Mouse (Mus musculus) natural killer cell, adult 2 months (primary cell): Measurements from ENCODE around the gene 1700113H08Rik.

Source experiments
- DNase-seq, 2 experiments: peaks; one replicate each; pipeline ENCODE4 v3.0.0; 2022; ENCODE audit warnings: low spot score in 2 of 2

The 1700113H08Rik gene

DNA sequence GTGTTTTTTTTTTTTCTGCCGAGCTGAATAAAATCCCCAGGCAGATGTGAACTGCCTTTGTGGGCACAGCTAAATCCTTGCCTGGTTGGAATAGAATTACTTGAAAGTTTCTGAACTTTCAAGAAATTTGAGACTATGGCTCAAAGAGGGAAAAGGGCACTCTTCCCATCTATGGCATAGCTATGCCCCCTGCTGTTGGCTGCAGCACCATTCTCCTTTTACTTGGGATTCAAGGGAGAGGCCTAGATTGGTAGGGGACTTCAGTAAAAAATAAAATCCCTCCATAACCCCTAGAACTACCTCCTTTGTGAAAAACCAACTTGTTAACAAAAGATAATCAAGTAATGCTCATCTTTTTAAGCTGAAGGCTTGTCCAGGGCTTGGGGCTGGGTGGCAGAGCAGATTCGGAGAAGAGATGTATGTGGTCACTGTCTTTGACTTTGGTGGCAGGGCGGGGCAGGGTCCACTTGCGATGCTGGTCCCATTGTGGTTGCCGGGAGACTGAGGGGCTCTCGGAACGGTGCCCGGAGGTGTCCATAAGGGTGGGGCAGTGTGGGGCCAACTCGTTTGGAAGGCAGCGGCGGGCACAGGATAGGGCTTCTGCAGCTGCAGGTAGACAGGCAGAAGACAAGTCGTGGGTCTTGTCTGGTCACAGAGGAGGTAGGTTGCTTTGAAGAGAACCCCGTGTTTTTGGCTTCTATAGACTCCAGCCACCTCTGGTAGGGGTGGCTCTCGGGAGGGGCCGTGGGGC is at the start of gene 1700113H08Rik:
Gene 1700113H08Rik (plus strand): TSS at position 546 of the 751 bp plus-strand sequence.
- no peak for DNase-seq

DNA sequence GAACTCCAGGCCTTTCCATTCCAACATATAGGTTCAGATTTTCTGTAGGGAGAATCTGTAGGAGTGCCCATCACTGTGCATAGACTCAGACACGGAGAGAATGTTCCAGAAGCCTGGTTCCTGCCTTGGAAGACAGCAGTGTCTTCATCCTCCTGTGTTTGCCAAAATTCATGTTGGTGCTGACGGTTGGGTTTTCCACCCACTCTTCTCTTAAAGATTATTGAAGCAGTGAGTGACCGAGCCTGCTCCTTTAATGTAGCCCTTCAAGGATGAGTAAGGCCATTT is 49.7 kb upstream of the 1700113H08Rik start:
- DNase-seq: no peak

DNA sequence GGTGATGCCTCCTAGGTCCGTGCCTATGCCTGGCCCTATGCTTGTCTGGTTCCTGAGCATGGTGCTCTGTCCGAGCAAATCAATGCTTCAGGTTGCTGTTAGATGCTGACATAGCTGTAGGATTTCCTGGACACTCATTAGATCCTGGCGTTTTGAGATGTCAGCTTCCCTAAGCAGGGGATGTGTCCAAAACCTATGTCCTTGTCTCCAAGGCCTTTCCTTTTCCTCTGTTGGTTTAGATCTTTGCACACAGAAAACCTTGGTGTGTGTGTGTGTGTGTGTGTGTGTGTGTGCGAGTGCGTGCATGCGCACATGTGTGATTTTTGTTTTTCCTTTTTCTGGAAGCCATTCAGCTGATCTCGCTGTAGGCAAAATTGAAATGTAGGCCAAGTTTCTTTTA is 45.8 kb upstream of the 1700113H08Rik start:
- DNase-seq: no peak

DNA sequence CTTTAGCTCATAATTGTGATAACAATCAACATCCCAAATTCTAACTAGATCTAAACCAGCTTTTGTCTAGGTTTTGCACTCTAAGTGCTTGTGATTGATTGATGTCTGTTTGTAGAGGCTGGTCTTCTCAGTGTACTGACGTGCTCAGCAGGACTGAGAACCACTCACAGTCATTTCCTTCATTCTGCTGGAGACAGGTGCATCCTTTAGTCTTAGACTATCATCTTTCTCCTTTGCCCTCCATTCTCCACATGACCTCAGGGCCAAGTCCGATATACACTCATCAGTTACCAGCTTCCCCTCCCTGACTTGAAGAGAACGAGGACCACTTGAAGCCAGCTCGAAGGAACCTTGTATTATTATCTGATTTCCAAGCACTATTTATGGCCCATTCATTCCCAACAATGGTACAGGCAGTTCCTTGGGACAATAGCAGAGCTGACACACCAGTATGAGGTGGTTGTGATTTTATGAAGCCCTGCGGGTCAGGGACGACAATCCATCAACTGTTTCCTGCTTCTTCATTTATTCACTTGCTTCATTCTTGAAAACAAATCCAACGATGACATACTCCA is 43.4 kb upstream of the 1700113H08Rik start:
- DNase-seq: no peak

DNA sequence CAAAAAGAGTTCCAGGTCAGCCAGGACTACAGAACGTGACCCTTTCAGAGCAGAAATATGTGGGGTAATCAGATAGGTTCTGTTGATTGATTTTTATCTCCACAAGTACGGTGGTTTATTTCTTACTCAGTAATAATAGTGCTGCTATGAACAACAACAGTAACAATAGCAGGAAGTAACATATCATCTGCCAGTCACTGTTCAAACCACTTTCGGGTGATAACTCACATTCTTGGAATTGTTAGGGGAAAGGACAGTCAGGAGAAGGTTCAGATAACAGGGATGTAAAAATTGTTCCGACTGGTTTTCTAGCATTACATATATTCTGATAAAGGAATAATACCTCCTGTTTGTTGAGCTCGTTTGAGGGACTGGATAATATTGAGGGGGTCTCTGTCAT is 42.4 kb upstream of the 1700113H08Rik start:
- DNase-seq: no peak

DNA sequence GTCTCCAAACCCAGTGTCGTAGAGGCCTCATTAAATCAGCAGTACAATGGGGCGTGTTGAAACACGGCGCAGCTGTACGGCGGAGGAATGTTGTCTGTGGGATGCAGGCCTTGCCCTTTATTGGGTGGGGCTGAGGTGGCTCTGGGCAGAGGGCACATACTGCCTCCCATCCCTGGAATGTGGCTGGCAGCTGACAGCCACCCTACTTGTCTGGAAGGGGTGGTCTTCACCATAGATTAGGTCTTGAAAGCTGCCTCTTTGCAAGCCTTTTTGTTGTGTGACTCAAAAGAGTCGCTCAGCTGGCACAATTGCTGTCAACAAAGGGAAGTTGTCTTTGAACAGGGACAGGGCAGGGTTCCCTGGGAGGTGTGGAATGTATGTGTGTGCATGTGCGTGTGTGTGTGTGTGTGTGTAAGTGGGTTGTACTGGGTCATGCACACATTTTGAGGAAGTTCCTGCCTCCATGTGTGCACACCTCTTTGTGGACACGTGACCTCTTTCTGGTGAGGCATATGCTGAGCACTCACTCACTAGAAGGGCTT is 41.6 kb upstream of the 1700113H08Rik start:
- no peak for DNase-seq

DNA sequence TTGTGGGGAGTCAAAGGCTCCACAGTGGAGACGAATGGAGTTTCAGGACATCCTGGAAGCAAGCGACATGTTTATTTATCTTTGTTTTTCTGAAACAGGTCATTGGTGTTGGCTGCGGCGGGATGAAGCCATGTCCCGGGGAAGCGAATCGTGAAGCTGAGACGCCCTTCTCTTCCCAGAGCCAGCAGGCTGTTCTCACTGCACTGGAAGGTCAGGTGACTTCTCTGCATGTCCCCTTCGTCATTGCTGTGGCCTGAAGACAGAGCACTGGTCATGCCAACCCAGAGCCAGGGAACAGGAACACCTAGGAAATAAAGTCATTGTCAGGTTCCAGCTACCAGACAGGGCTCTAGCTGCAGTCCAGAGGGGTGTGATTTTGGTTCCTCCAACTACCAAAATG is 39.0 kb upstream of the 1700113H08Rik start:
- no peak for DNase-seq

- DNase-seq: peak in 1 of 2 experiments; percentile 21
Observed at GRCm38 (mm10) chr10:87020711-87021110, 37.1 kb upstream of the 1700113H08Rik start.

- peak; percentile 44 to 74 for DNase-seq
Observed at GRCm38 (mm10) chr10:87024884-87025283, 33.0 kb upstream of the 1700113H08Rik start.

DNA sequence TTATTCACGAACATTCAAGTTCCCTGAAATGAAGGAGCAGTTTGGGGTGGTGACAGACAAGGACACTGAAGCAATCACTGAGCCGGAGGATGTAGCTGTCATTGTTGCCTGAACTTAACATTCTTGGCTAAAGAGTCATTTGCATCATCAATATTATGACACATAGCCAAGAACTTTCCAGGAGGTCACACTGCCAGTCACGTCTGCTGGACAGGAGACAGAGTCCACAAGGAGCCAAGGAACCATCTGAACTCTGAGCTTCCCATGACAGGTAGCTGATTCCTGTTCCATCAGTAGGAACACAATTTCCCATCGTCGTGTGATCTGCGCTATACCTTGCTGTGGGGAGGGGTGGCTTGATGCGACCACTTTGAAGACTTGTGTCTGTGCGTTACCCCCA is 25.1 kb upstream of the 1700113H08Rik start:
- DNase-seq: no peak

- no peak for DNase-seq
Observed at GRCm38 (mm10) chr10:87035866-87036265, 22.0 kb upstream of the 1700113H08Rik start.

DNA sequence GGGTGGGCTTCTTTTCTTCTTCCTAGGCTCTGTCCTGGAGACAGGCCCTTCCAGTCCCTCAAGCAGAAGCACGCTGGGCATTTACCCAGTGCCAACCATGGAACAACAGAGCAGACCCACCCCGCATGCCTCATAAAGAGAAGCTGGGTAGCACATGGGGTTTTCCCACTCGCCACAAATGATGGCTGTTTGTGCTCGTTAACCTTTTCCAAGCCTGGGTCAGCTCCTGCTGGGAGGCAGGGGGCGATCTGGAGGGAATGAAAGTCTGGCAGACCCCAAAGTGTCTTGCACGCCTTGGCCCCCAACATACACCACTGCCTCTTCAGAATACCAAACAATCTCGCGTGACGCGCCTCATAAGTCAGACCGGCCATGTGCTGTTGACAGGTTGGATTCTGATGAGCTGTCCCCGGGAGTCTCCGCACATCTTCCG is 21.6 kb upstream of the 1700113H08Rik start:
- no peak for DNase-seq

DNA sequence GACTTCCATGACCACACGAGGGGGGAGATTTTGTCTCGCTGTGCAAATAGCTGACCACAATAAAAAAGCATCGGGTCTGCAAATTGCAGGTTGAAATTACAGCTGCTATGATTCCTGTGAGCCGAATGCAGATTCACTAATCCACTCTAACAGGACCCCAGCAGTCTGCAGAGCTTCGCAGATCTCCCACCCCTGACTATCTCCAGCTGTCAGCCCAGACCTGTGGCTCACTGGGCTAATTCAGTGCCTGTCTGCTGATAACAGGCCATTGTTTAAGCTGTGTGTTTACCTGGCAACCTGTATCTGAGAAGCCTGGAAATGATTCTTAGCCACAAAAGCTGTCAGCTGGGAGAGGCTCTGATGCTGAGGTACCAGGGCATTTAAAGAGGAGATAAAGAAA is 20.8 kb upstream of the 1700113H08Rik start:
- no peak for DNase-seq

DNA sequence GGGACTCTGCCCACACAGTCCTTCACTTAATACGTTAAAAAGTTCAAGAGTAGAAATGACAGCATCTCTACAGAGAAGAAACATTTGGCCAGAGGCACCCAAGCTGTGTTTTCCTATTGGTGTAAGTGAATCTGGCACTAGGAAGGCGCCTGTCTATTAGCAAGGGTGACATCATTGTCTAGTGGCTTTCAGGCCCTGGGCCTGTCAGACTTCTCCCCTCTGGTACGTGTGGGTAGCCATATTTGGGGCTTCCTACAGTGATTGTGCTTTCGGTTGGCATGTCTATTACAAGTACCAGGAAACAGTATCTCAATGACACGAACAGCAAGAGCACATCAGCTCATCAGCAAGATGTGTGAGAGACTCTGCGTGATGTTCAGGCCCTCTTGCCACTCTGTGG is 18.5 kb upstream of the 1700113H08Rik start:
- no peak for DNase-seq

DNA sequence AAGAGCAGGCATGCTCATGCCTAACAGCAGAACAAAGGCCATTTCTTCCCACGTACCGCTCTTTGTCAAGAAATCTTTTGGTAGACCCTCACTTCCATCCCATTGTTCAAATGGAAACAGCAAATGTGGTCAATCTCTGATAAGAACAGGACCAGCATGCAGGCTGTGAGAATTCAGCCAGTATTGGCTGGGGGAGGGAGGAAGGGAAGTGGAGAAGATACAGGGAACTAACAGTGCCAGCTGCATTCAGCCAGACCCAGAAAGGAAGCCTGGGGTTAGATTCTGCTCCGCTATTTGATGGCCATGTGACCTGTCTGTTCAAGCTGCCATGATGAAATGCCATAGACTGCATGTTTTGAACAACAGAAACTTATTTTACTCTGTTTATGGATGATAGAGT is 18.0 kb upstream of the 1700113H08Rik start:
- DNase-seq: no peak

- DNase-seq: no peak
Observed at GRCm38 (mm10) chr10:87041265-87041664, 16.6 kb upstream of the 1700113H08Rik start.

GRCm38 (mm10) chr10:87045273-87045672 is 12.6 kb upstream of the 1700113H08Rik start:
- DNase-seq: no peak

- no peak for DNase-seq
Observed at GRCm38 (mm10) chr10:87046469-87046868, 11.4 kb upstream of the 1700113H08Rik start.

DNA sequence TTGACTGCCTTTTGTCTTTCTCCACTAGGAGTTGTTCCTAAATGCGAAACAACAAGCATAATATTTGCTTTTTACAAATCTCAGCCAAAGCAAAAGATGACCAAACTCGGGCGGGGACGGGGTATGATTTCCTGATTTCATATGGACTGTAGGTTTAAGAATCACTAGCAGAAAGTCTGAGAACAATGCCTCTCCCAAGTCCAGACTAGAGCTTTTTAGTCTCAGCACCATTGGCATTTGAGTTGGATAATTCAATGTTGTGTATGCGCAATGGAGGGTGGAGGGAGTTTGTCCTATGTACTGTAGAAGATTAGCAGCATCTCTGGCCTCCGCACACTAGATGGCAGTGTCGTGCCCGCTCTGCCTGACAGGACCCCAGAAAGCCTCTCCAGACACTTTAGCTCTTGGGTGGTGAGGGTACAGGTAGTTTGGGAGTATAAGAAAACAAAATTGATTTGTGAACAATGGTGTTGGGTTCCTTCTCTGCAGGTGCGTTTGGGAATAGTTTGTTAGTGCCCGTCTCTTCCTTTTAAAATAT is 10.8 kb upstream of the 1700113H08Rik start:
- no peak for DNase-seq

GRCm38 (mm10) chr10:87049179-87049578 is 8.7 kb upstream of the 1700113H08Rik start:
- no peak for DNase-seq

- no peak for DNase-seq
Observed at GRCm38 (mm10) chr10:87051714-87052113, 6.1 kb upstream of the 1700113H08Rik start.

- DNase-seq: no peak
Observed at GRCm38 (mm10) chr10:87058251-87058925, 543 bp downstream of the 1700113H08Rik start.

GRCm38 (mm10) chr10:87058926-87059325 is 1.1 kb downstream of the 1700113H08Rik start:
- DNase-seq: no peak
